Mouse (Mus musculus) limb, embryonic 14.5 days (tissue): Measurements from ENCODE around the gene Gstt3. TPM values are rescaled to one million over a fixed set of nuclear protein-coding genes. Genes with fewer than 3 reads are reported as not detected.

ENCODE experiments used
- ATAC-seq: fragments of 200-750 bp; cut with Nextera tagmentation; 2 replicates; pipeline ENCODE4 v1.8.0; 2017; ENCODE audit warnings: low read depth, moderate number of reproducible peaks, moderate TSS enrichment; ENCODE audit not compliant: low FRiP score
- DNase-seq: peaks from one replicate; pipeline ENCODE4 v3.0.0-alpha.2; 2015; ENCODE audit warnings: low spot score
- H3K27ac ChIP-seq: fragments of 300-500 bp; sonication (generic); replicated peaks from 2 replicates; pipeline ENCODE4 v1.5.1; 2014; ENCODE audit warnings: low read depth, mild to moderate bottlenecking, low read length, moderate library complexity, mixed read lengths
- H3K27me3 ChIP-seq: fragments of 300-500 bp; sonication (generic); 2 replicates; pipeline ENCODE4 v1.6.1; 2014; ENCODE audit warnings: low read length, mixed read lengths; ENCODE audit not compliant: control insufficient read depth, insufficient read depth
- H3K36me3 ChIP-seq: fragments of 300-500 bp; sonication (generic); 2 replicates; pipeline ENCODE4 v1.6.1; 2014; ENCODE audit warnings: mild to moderate bottlenecking, low read length, moderate library complexity, mixed read lengths; ENCODE audit not compliant: control insufficient read depth, insufficient read depth
- H3K4me1 ChIP-seq: fragments of 300-500 bp; sonication (generic); 2 replicates; pipeline ENCODE4 v1.6.1; 2014; ENCODE audit warnings: antibody characterized with exemption, low read length, mixed read lengths; ENCODE audit not compliant: control insufficient read depth, insufficient read depth
- H3K4me2 ChIP-seq: fragments of 300-500 bp; sonication (generic); replicated peaks from 2 replicates; pipeline ENCODE4 v1.6.1; 2014; ENCODE audit warnings: low read depth, mild to moderate bottlenecking, low read length, moderate library complexity; ENCODE audit not compliant: severe bottlenecking
- H3K4me3 ChIP-seq: fragments of 300-500 bp; sonication (generic); replicated peaks from 2 replicates; pipeline ENCODE4 v1.5.1; 2014; ENCODE audit warnings: low read length
- H3K9ac ChIP-seq: fragments of 300-500 bp; sonication (generic); 2 replicates; pipeline ENCODE4 v1.6.1; 2014; ENCODE audit warnings: mild to moderate bottlenecking, low read depth, low read length, moderate library complexity; ENCODE audit not compliant: severe bottlenecking
- H3K9me3 ChIP-seq: fragments of 300-500 bp; sonication (generic); 2 replicates; pipeline ENCODE4 v1.6.1; 2016; ENCODE audit warnings: low read length; ENCODE audit not compliant: control insufficient read depth
- POLR2A ChIP-seq: fragments of 200-500 bp; IDR thresholded peaks from 2 replicates; pipeline ENCODE4 v1.8.0; 2012; ENCODE audit warnings: inconsistent platforms, mild to moderate bottlenecking, moderate library complexity, borderline replicate concordance; ENCODE audit not compliant: insufficient read depth, insufficient read length; ENCODE audit errors: extremely low read depth
- WGBS: fragments of 180-500 bp; shearing (Covaris S2); extraction: QIAGEN DNeasy Blood & Tissue Kit; methylation state at CpG from one replicate; pipeline ENCODE4 v1.1.7; 2014; 5-methylcytosine and 5-hydroxymethylcytosine counted together
- polyA plus RNA-seq, 2 experiments: library from polyadenylated mRNA; depleted of rRNA in 1 of 2; stranded (reverse) in 1 of 2; unstranded in 1 of 2; fragments of >200 nt; fragmentation: Nextera tagmentation in 1 of 2; extraction: Ambion mirVana in 1 of 2; gene quantifications; 2 replicates each; pipeline versions ENCODE4 v1.2.1 to v1.2.3; 2012 to 2014

The Gstt3 gene
- polyA plus RNA-seq (2012; rRNA removed) (24.0 and 26.3 TPM in 2 replicates), polyA plus RNA-seq (2014; fragmentation: Nextera tagmentation; extraction: Ambion mirVana) (34.5 and 38.5 TPM in 2 replicates)

GRCm38 (mm10) chr10:75780769-75781578 is at the start of gene Gstt3, which contains the start of gene Gm20441:
Gene Gstt3, minus strand, starts transcription at chr10:75781414.
Gene Gm20441, minus strand, starts transcription at chr10:75780954.
- Histone ChIP-seq H3K27ac (peak within 1 kb of the TSS; percentile 59), H3K36me3 (no peaks in the 10 kb centered on the region), H3K9me3 (no peaks in the 10 kb centered on the region), H3K9ac (peak within 1 kb of the TSS; percentile 54), H3K4me3 (peak within 1 kb of the TSS; percentile 56), H3K4me1 (peaks cover 9% of the 10 kb centered on the region; the same call in 1 of the 2 replicates), H3K27me3 (no peaks in the 10 kb centered on the region), H3K4me2 (peak within 1 kb of the TSS; percentile 95)
- DNase-seq, result peak; percentile 75
- no peak for TF ChIP-seq POLR2A
- ATAC-seq, result peak; percentile 92
- 1% methylated on average over 27 of the region's 28 CpGs for WGBS

GRCm38 (mm10) chr10:75830275-75830670 is 49.1 kb upstream of the Gstt3 start:
- peaks cover 8% of the 10 kb centered on the region for H3K4me1 ChIP-seq
- H3K9ac ChIP-seq, result no peak overlapping the region
- H3K27ac ChIP-seq, result no peak overlapping the region
- H3K36me3 ChIP-seq, result no peaks in the 10 kb centered on the region
- WGBS, result 79% methylated on average over 2 of the region's 2 CpGs
- no peak overlapping the region for H3K4me2 ChIP-seq
- no peaks in the 10 kb centered on the region for H3K27me3 ChIP-seq
- no peaks in the 10 kb centered on the region for H3K9me3 ChIP-seq
- no peak for TF ChIP-seq POLR2A
- no peak for ATAC-seq
- H3K4me3 ChIP-seq, result no peak overlapping the region
- DNase-seq, result no peak

DNA sequence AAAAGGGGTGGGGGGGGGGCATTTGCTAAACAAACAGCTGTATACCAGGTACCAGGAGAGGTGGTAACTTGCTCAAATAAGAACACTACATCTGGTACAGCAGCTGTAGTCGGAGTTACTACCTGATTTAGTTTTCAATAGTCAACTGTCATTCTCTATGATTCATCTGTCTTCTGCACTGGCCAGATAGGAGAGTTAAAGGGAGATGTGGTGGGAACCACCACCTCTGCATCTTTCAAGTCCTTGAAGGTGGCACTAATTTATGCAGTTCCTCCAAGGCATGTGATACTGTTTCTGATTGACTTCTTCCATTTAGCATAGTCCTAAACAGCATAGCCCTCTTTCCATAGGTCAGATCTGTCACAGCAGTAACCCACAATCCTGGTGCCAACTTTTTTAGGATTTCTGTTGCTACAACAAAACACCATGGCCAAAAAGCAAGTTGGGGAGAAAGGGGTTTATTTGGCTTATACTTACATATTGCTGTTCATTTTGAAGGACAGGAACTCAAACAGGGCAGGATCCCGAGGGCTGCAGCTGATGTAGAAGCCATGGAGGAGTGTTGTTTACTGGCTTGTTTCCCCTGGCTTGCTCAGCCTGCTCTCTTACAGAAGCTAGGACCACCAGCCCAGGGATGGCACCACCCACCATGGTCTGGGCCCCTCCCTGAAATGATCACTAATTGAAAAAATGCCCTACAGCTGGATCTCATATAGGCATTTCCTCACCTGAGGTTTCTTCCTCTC is 48.5 kb upstream of the Gstt3 start:
- H3K36me3 ChIP-seq, result no peaks in the 10 kb centered on the region
- WGBS, result 71% methylated on average over 2 of the region's 2 CpGs
- ATAC-seq (no peak), DNase-seq (no peak)
- H3K9me3 ChIP-seq, result no peaks in the 10 kb centered on the region
- no peak for TF ChIP-seq POLR2A
- no peak overlapping the region for H3K9ac ChIP-seq
- H3K4me3 ChIP-seq, result no peak overlapping the region
- peaks cover 4% of the 10 kb centered on the region; the same call in 1 of the 2 replicates for H3K4me1 ChIP-seq
- no peaks in the 10 kb centered on the region for H3K27me3 ChIP-seq
- H3K4me2 ChIP-seq, result no peak overlapping the region
- no peak overlapping the region for H3K27ac ChIP-seq

DNA sequence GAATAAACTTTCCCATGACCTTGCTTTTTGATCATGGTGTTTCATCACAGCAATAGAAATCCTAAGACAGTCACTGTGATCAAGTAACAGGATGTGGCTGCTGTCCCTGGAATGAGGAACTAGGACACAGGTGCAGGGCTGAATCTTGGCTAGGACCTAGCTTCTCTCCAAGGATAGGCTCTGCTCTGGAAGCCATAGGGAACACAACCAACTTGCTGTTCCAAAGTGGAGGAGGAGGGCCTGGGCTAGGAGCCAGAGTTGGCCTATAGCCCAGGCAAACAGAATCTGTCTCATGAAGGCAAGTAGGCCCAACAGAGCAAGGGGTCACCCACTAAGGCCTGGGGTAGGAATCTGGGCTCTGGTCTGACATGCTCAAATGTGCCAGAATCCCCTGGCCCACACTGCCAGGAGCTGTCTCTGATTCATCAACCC is 47.3 kb upstream of the Gstt3 start:
- Histone ChIP-seq H3K9ac (no peak overlapping the region), H3K9me3 (no peaks in the 10 kb centered on the region), H3K27me3 (no peaks in the 10 kb centered on the region), H3K36me3 (no peaks in the 10 kb centered on the region), H3K4me1 (peaks cover 4% of the 10 kb centered on the region; the same call in 1 of the 2 replicates), H3K27ac (no peak overlapping the region), H3K4me3 (no peak overlapping the region), H3K4me2 (no peak overlapping the region)
- ATAC-seq (no peak), DNase-seq (no peak)
- no peak for TF ChIP-seq POLR2A

GRCm38 (mm10) chr10:75827668-75828360 is 46.6 kb upstream of the Gstt3 start:
- Histone ChIP-seq H3K9ac (no peak overlapping the region), H3K27me3 (no peaks in the 10 kb centered on the region), H3K4me2 (no peak overlapping the region), H3K4me1 (peaks cover 4% of the 10 kb centered on the region; the same call in 1 of the 2 replicates), H3K4me3 (no peak overlapping the region), H3K27ac (no peak overlapping the region), H3K36me3 (no peaks in the 10 kb centered on the region), H3K9me3 (no peaks in the 10 kb centered on the region)
- DNase-seq, result peak; percentile 49
- 97% methylated on average over 4 of the region's 4 CpGs for WGBS
- ATAC-seq, result no peak
- no peak for TF ChIP-seq POLR2A
